Mouse (Mus musculus) E14TG2a.4 (cell line): Measurements from ENCODE around the gene 2410015M20Rik.

ENCODE experiments used
- CTCF ChIP-seq: conservative IDR thresholded peaks from 2 replicates; pipeline ENCODE4 v1.5.1; 2014; ENCODE audit warnings: low read length
- NANOG ChIP-seq: IDR thresholded peaks from 2 replicates; pipeline ENCODE4 v1.6.1; 2014; ENCODE audit warnings: borderline replicate concordance, low read length, mixed read lengths

DNA sequence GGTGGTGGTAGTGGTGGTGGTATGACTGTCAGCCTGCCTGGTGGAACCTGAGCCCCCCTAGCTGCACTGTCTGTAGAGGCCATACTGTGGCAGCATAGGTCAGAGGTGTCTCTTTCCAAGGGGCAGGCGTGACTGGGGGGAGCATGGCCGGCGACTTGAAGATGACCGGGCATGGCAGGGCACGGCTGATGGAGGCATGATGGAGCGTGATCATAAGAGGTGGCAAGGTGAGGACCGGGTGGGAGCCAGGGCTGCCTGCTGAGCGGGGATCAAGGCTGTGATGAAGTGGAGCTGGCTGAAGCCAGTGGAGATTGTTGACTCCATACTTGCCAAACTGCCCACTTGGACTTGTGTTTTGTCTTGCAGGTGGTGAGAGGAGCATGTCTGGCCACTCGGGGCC is 4.1 kb downstream of the 2410015M20Rik start:
- TF ChIP-seq CTCF: no peak
- TF ChIP-seq NANOG: no peak
